Mouse (Mus musculus): ENCODE results near the gene Znhit2. TPM values are rescaled to one million over a fixed set of nuclear protein-coding genes. Genes with fewer than 3 reads are reported as not detected.

The Znhit2 gene
- polyA plus RNA-seq, 1 experiment from 2014 or later = 39.0 TPM

- Histone ChIP-seq H3K27me3 (no peaks in the 10 kb centered on the region), H3K36me3 (peaks cover 6% of the 10 kb centered on the region; the same call in 1 of the 2 replicates), H3K9me3 (no peaks in the 10 kb centered on the region), H3K27ac (no peak overlapping the region), H3K9ac (replicated peaks) (no peak overlapping the region), H3K4me1 (replicated peaks) (no peaks in the 10 kb centered on the region), H3K4me3 (replicated peaks) (no peak overlapping the region), H3K4me2 (no peak overlapping the region)
- WGBS = 77% methylated on average over 4 of the region's 4 CpGs
- ATAC-seq (ENCODE audit: insufficient number of reproducible peaks, insufficient read depth, low FRiP score, low TSS enrichment, low read depth) = no peak
Measured at GRCm38 (mm10) chr19:6104476-6104875, 43.5 kb downstream of the Znhit2 start.

- Histone ChIP-seq H3K36me3 (no peaks in the 10 kb centered on the region; the same call in 1 of the 2 replicates), H3K9me3 (no peaks in the 10 kb centered on the region), H3K4me3 (replicated peaks) (no peak within 1 kb of the TSS), H3K4me1 (replicated peaks) (no peaks in the 10 kb centered on the region), H3K4me2 (no peak within 1 kb of the TSS), H3K27ac (no peak within 1 kb of the TSS), H3K27me3 (no peaks in the 10 kb centered on the region), H3K9ac (replicated peaks) (no peak within 1 kb of the TSS)
- 80% methylated on average over 7 of the region's 7 CpGs for WGBS
- no peak for ATAC-seq (ENCODE audit: insufficient number of reproducible peaks, insufficient read depth, low FRiP score, low TSS enrichment, low read depth)
Measured at GRCm38 (mm10) chr19:6105586-6105985, 44.6 kb downstream of the Znhit2 start, which contains the start of gene Naaladl1. TSS of gene Naaladl1 (plus strand) at chr19:6105782.

Small RNA genes lying within 50 kb of the gene (microRNA-seq; reads per million reads assigned to microRNA genes)
- 1.4 reads per million for gene Mir6988

Other genes with a start within 250 kb of the Znhit2 start
- gene Frmd8, start 185.9 kb upstream of the Znhit2 start, polyA plus RNA-seq (2016; fragmentation: Nextera tagmentation; extraction: Ambion mirVana) = 37.2 and 41.4 TPM in 2 replicates
- 1.2 and 2.1 TPM in 2 replicates for gene Slc25a45, start 183.4 kb upstream of the Znhit2 start, polyA plus RNA-seq (2016; fragmentation: Nextera tagmentation; extraction: Ambion mirVana)
- gene Tigd3, start 167.0 kb upstream of the Znhit2 start, polyA plus RNA-seq (2016; fragmentation: Nextera tagmentation; extraction: Ambion mirVana) = 5.5 and 6.6 TPM in 2 replicates
- gene Dpf2, start 148.2 kb upstream of the Znhit2 start, polyA plus RNA-seq (2016; fragmentation: Nextera tagmentation; extraction: Ambion mirVana) = 192 and 199 TPM in 2 replicates
- gene Cdc42ep2, start 136.4 kb upstream of the Znhit2 start, polyA plus RNA-seq (2016; fragmentation: Nextera tagmentation; extraction: Ambion mirVana) = 2.7 and 3.0 TPM in 2 replicates
- 91.5 and 91.9 TPM in 2 replicates for gene Pola2, start 97.0 kb upstream of the Znhit2 start, polyA plus RNA-seq (2016; fragmentation: Nextera tagmentation; extraction: Ambion mirVana)
- not detected in 2 replicates for gene Slc22a20, start 75.0 kb upstream of the Znhit2 start, polyA plus RNA-seq (2016; fragmentation: Nextera tagmentation; extraction: Ambion mirVana)
- gene Capn1, start 45.3 kb upstream of the Znhit2 start, polyA plus RNA-seq (2016; fragmentation: Nextera tagmentation; extraction: Ambion mirVana) = 7.0 and 7.7 TPM in 2 replicates
- 25.1 and 28.0 TPM in 2 replicates for gene Syvn1, start 14.6 kb upstream of the Znhit2 start, polyA plus RNA-seq (2016; fragmentation: Nextera tagmentation; extraction: Ambion mirVana)
- 76.7 and 79.1 TPM in 2 replicates for gene Mrpl49, start 3.4 kb upstream of the Znhit2 start, polyA plus RNA-seq (2016; fragmentation: Nextera tagmentation; extraction: Ambion mirVana)
- gene Fau, start 3.3 kb upstream of the Znhit2 start, polyA plus RNA-seq (2016; fragmentation: Nextera tagmentation; extraction: Ambion mirVana) = 775 and 779 TPM in 2 replicates
- 24.4 and 26.3 TPM in 2 replicates for gene Tm7sf2, start 7.2 kb downstream of the Znhit2 start, polyA plus RNA-seq (2016; fragmentation: Nextera tagmentation; extraction: Ambion mirVana)
- 67.7 and 72.7 TPM in 2 replicates for gene Vps51, start 16.0 kb downstream of the Znhit2 start, polyA plus RNA-seq (2016; fragmentation: Nextera tagmentation; extraction: Ambion mirVana)
- gene Tmem262, start 18.8 kb downstream of the Znhit2 start, polyA plus RNA-seq (2016; fragmentation: Nextera tagmentation; extraction: Ambion mirVana) = not detected in 2 replicates
- 2.7 and 4.1 TPM in 2 replicates for gene Gm28374, start 21.1 kb downstream of the Znhit2 start, polyA plus RNA-seq (2016; fragmentation: Nextera tagmentation; extraction: Ambion mirVana)
- 71.5 and 75.6 TPM in 2 replicates for gene Zfpl1, start 23.8 kb downstream of the Znhit2 start, polyA plus RNA-seq (2016; fragmentation: Nextera tagmentation; extraction: Ambion mirVana)
- 45.1 and 49.7 TPM in 2 replicates for gene Cdca5, start 23.8 kb downstream of the Znhit2 start, polyA plus RNA-seq (2016; fragmentation: Nextera tagmentation; extraction: Ambion mirVana)
- 0.56 and 0.82 TPM in 2 replicates for gene AC131692.1, start 33.2 kb downstream of the Znhit2 start, polyA plus RNA-seq (2016; fragmentation: Nextera tagmentation; extraction: Ambion mirVana)
- gene Naaladl1, start 44.6 kb downstream of the Znhit2 start, polyA plus RNA-seq (2016; fragmentation: Nextera tagmentation; extraction: Ambion mirVana) = 0.54 and 0.71 TPM in 2 replicates
- 55.0 and 58.8 TPM in 2 replicates for gene Sac3d1, start 57.5 kb downstream of the Znhit2 start, polyA plus RNA-seq (2016; fragmentation: Nextera tagmentation; extraction: Ambion mirVana)
- 33.1 and 33.2 TPM in 2 replicates for gene Snx15, start 67.1 kb downstream of the Znhit2 start, polyA plus RNA-seq (2016; fragmentation: Nextera tagmentation; extraction: Ambion mirVana)
- not detected in 2 replicates for gene Batf2, start 79.8 kb downstream of the Znhit2 start, polyA plus RNA-seq (2016; fragmentation: Nextera tagmentation; extraction: Ambion mirVana)
- gene Arl2, start 80.4 kb downstream of the Znhit2 start, polyA plus RNA-seq (2016; fragmentation: Nextera tagmentation; extraction: Ambion mirVana) = 78.2 and 83.4 TPM in 2 replicates
- gene Majin, start 123.2 kb downstream of the Znhit2 start, polyA plus RNA-seq (2016; fragmentation: Nextera tagmentation; extraction: Ambion mirVana) = not detected in 2 replicates
- 2.0 and 2.4 TPM in 2 replicates for gene Gpha2, start 165.2 kb downstream of the Znhit2 start, polyA plus RNA-seq (2016; fragmentation: Nextera tagmentation; extraction: Ambion mirVana)
- 22.7 and 23.7 TPM in 2 replicates for gene Ppp2r5b, start 174.7 kb downstream of the Znhit2 start, polyA plus RNA-seq (2016; fragmentation: Nextera tagmentation; extraction: Ambion mirVana)
- gene Atg2a, start 180.5 kb downstream of the Znhit2 start, polyA plus RNA-seq (2016; fragmentation: Nextera tagmentation; extraction: Ambion mirVana) = 11.1 and 11.2 TPM in 2 replicates
- 71.5 and 71.6 TPM in 2 replicates for gene Ehd1, start 215.5 kb downstream of the Znhit2 start, polyA plus RNA-seq (2016; fragmentation: Nextera tagmentation; extraction: Ambion mirVana)
- gene Cdc42bpg, start 245.3 kb downstream of the Znhit2 start, polyA plus RNA-seq (2016; fragmentation: Nextera tagmentation; extraction: Ambion mirVana) = 0.69 and 0.96 TPM in 2 replicates

Data from limb, embryonic 12.5 days (tissue).